Mouse (Mus musculus): ENCODE measurements at regions not wholly inside any gene's neighbourhood (a gene's known extent, or its start where the extent isn't known, plus 50 kb on each side); places are given as distances from the start of the nearest gene placed in this dataset.

- DNase-seq (ENCODE audit: low read depth, low spot score): no peak
Measured at GRCm38 (mm10) chr9:91561331-91561730, 195.7 kb upstream of the Zic1 start.

DNA sequence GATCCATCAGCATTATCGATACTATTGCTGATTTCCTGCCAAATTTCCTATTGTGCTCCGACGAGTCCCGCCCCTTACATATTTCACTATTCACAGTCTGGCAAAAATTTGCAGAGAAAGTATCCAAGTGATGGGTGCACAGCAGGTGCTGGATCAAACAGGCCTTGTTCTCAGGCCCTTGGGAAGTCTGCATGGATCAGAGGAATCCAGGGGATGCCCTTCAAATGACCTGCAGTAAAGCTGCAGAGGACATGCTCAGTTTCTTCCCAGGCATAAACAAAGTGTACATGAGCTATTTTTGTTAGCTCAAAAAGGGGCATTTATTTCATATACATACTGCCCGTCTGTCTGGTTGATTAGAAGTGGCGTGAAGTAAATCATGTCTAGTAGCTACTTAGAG lies 194.2 kb upstream of the Zic1 start:
- DNase-seq (ENCODE audit: low read depth, low spot score): peak; percentile 56

DNA sequence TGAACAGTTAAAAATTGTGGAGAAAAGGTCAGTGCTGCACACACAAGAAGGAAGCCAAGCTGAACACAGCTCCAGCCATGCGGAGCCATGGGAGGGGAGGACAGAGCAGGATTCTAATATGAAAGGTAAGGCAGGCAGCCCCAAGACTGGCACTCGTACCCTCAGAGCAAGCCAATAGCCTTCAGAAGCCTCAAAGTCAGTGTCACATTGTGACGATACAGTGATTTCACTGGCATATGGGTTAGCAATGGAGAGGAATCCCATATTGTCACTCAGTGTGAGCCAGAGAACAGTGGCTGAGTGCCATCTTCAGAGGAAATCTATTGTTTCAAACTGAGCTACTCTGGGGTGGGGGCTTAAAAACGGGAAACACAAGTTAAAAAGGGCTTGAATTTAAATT lies 181.4 kb upstream of the Zic1 start:
- no peak for DNase-seq (ENCODE audit: low read depth, low spot score)

GRCm38 (mm10) chr9:91545402-91545801 lies 179.8 kb upstream of the Zic1 start:
- DNase-seq (ENCODE audit: low read depth, low spot score): no peak

GRCm38 (mm10) chr9:91528838-91529475 lies 163.3 kb upstream of the Zic1 start:
- DNase-seq (ENCODE audit: low read depth, low spot score): no peak

DNA sequence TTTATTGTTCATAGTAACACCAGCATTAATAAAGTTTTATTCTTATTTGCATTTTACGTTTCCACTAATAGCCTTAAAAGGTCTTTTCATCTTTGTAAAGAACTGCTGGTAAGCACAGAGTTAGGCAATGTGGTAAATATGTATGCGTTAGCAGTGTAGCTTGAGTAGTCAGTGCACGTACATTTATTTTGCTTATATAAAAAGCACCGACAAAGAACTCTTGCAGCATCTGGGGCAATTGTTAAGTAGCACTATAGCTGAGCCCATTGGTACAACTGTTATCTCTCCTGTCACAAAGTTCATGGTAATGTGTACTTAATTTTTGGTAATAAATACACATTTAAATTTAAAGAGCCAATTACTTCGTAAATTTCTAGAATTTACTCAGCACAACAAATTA lies 162.8 kb upstream of the Zic1 start:
- DNase-seq (ENCODE audit: low read depth, low spot score): no peak

- DNase-seq (ENCODE audit: low read depth, low spot score): no peak
Measured at GRCm38 (mm10) chr9:91520521-91520920, 154.9 kb upstream of the Zic1 start.

- no peak for DNase-seq (ENCODE audit: low read depth, low spot score)
Measured at GRCm38 (mm10) chr9:91509672-91510071, 144.1 kb upstream of the Zic1 start.

DNA sequence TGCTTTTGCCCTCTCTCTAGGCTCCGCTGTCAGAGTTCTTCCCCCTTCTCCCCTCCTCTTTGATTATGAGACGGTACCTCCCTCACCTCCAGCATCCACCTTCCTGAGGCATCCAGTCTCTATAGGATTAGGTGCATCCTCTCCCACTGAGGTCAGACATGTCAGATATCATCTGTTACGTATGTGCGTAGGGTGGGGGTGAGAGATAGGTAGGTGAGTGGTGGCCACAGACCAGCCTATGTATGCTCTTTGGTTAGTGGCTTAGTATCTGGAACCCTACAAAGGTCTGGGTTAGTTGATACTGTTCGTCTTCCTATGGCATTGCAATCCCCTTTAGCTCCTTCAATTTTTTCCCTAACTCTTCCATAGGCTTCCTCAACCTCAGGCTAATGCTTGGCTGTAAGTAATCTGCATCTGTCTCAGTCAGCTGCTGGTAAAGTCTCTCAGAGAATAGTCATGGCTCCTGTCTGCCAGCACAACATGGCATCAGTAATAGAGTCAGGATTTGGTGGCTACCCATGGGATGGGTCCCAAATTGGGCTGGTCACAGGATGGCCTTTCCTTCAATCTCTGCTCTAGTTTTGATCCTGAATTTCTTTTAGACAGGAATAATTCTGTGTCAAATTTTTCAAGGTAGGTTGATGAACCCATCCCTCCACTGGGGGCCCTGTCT lies 138.2 kb upstream of the Zic1 start:
- DNase-seq (ENCODE audit: low read depth, low spot score): no peak

- DNase-seq (ENCODE audit: low read depth, low spot score): peak; percentile 39
Measured at GRCm38 (mm10) chr9:91476596-91476995, 111.0 kb upstream of the Zic1 start.

DNA sequence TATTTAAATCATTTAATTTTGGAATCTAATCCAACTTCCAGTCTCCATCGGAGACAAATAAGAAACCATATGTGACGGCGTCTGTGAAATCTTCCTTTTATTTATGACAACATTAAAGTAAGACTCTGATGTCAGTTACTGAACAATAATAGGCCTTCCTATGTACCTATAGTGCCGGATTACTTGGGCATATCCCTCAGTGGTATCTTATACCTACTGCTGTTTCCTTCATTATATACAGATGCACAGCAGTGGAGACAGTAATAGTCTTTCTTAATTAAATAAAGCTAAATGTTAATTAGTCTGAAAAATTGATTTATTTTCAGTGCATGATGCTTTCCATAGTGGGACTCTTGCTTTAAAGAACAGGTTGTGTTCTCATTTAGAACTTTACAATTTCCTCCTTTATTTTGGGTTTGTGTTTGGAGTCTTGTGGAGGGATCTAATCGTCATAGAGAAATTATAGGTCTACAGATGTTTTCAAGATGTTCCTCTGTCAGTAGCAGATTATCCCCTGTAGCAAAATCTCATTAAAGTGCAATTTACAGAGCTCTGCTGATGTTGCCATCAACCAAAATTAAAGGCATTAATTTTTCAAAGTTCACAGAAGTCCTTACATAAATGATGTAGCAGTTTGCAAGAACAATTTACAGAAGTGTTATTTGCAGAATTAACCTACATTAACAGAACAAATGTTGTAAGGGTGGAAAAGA lies 97.3 kb upstream of the Zic1 start:
- no peak for DNase-seq (ENCODE audit: low read depth, low spot score)

- DNase-seq (ENCODE audit: low read depth, low spot score): peak; percentile 41
Measured at GRCm38 (mm10) chr9:91459921-91460320, 94.3 kb upstream of the Zic1 start.

GRCm38 (mm10) chr9:91456843-91457242 lies 91.2 kb upstream of the Zic1 start:
- DNase-seq (ENCODE audit: low read depth, low spot score): no peak

DNA sequence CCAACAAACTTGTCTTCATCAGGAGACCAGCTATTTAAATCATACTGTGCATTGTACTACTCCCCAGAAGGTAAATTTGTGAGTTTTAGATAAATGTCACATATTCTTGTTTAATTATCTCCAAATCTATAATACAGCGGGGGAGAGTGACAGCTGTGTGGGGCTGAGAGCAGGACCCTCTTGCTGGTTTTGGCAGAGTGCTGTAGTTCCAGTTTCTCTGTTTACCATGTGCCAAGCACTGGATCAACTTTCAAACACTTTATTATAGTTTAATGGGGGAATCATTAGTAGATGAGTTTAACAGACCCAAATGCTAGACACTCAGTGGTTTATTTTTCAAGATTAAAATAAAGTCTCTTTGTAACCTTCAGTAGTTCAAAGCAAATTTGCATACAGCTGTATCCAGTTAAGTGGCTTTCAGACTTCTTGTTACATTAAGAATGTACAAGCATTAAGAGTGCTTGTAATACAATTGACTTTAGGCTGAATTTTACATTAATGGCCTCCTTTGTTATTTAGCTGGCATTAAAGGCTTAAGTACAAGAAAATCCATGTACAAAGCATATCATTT lies 90.7 kb upstream of the Zic1 start:
- DNase-seq (ENCODE audit: low read depth, low spot score): no peak

GRCm38 (mm10) chr9:91439106-91439505 lies 73.5 kb upstream of the Zic1 start:
- no peak for DNase-seq (ENCODE audit: low read depth, low spot score)

All from mesoderm, embryonic 11.5 days (tissue).